Mouse (Mus musculus): ENCODE measurements around the gene Gnb4.

Gnb4 gene

DNA sequence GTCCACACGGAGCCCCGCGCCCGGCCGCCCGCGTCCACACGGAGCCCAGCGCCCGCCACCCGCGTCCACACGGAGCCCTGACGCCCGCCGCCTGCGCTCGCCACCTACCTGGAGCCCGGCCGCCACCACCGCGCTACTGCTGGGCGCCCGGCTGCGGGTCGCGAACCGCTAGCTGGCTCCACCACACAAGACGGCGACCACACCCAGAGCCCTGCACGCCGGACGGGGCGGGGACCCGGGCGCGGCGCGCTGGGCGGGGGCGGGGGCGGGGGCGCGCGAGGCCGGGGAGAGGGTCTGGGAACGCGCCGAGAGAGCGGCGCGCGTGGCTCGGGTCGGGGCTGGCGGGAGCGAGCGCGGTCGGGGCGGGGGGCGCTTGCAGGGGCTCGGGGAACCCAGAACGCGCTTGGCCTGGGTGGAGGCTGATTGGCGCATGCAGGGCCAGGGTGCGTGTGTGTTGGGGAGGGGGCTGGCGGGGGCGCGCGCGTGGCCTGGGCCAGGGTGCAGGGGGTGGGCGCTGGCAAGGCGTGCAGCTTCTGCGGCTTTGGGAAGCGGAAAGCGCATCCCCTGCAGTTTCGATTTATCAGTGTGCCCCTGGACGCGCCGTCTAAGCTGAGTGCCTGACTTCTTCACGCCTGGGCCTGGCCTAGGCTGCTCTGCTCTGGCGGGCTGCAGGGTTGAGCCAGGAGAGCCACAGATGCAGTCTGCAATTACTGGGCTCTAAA lies at the start of gene Gnb4:
Gene Gnb4, minus strand, starts transcription at position 255 of the 722 bp plus-strand sequence.
- no peak for DNase-seq (ENCODE audit: low read depth)

DNA sequence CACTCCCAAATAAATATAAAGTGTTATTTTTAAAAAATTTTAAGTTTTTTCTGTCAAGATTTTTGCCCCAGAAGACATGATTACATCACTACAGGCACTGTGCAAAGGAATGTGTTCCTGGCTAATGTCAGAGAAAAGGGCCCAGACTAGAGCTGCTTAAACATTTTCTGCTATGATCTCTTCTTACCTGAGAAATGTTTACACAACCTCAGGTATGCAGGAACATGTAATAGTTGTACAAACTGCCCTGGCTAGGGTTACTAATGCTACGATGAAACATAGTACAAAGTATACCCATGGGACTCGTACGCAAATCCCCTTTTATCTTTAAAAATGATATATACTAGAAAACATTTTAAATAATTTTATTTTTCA lies 45.2 kb upstream of the Gnb4 start:
- no peak for DNase-seq (ENCODE audit: low read depth)

DNA sequence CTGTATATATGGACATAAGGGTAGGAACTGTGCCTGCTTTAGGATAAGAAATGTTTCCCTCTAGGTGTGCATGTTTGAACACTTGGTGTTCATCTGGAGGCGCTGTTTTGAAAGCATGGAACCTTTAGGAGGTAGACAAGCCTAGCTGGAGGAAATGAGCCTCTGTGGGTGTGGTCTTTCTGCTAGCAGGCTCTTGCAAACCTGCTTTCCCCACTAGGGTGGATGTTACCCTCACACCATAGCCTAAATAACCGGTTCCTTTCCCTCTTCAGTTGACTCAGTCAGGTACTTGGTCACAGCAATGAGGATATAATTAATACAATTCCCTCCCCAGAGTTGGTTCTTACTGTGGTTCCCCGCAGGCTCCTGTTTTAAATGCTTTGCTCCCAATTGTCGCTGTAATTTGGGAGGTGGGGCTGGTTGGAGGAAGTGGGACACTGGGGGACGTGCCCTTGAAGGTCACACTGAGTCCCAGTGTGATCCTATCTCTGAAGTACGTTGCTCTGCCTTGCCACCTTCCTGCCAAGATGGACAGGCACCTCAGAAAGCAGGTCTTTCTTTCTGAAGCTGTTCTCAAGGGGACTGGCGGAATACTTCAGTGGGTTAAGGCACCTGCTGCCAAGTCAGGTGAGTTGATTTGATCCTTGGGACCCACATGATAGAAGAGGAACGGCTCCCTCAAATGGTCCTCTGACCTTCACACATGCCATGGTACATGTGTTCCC lies 44.6 kb upstream of the Gnb4 start:
- DNase-seq (ENCODE audit: low read depth) = peak; percentile 21

DNA sequence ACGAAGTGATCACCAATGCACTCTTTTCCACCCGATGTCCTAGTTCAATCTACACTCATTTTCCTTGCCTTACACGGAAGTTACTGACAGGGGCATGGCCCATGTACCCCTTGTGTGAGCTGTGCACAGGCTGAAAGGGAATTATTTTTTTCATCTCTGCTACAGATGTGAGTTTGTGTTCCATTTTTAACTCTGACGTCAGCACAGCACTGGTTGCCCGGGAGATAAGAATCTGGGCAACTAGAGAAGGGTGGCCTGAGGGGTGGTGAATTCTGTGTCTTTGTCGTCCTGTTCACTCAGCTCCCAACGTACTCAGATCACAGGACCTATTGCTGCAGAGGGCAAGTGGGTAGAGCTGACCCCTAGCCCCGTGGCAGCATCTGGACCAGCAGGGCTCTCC lies 43.9 kb upstream of the Gnb4 start:
- DNase-seq (ENCODE audit: low read depth) = peak; percentile 29

DNA sequence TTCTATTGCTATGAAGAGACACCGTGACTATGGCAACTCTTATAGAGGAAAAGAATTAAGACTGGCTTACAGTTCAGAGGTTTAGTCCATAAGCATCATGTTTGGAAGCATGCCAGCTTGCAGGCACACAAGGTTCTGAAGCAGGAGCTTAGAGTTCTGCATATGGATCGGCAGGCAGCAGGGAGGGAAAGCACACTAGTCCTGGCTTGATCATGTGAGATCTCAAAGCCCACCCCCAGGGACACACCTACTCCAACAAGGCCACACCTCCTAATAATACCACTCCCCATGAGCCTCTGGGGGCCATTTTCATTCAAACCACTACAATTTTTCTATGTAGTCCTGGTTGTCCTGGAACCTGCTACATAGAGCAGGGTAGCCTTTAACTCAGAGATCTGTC lies 43.1 kb upstream of the Gnb4 start:
- no peak for DNase-seq (ENCODE audit: low read depth)

DNA sequence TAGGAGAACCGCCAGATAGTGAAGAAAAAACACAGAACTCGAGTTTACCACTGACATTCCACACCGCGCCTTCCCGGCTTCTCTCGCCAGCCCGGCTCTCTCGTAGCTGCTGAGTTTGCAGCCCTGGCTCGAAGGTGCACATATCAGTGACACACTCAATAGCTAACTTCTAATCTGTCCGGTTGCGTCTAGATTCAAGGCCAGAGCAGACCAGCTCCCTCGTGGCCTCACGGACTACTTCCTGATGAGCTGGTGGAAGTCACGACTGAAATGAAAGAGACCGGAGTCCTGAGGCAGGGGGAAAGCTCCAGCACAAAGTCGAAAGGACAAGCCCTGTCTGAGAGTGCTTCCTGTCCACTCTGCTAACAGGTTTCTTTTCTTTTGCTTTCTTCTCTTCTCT lies 42.4 kb upstream of the Gnb4 start:
- DNase-seq (ENCODE audit: low read depth) = peak; percentile 22

DNA sequence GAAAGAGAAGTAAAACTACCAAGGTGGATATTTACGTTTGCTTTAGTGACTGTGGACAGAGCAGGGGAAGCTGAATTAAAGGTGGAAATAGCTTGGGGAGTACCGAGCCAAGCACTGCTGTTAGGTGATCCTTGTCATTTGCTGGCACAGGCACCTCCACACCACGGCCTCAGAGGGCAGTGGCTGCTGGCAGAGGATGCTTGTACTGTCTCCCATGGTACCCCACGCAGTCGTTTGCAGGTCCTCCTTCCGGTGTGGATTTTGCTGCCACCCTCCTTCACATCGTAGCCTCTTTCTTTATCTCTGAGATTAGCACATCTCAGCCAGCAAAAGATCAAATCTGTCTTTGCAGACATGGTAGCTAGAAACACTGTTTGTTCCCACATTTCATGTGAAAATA lies 42.0 kb upstream of the Gnb4 start:
- no peak for DNase-seq (ENCODE audit: low read depth)

DNA sequence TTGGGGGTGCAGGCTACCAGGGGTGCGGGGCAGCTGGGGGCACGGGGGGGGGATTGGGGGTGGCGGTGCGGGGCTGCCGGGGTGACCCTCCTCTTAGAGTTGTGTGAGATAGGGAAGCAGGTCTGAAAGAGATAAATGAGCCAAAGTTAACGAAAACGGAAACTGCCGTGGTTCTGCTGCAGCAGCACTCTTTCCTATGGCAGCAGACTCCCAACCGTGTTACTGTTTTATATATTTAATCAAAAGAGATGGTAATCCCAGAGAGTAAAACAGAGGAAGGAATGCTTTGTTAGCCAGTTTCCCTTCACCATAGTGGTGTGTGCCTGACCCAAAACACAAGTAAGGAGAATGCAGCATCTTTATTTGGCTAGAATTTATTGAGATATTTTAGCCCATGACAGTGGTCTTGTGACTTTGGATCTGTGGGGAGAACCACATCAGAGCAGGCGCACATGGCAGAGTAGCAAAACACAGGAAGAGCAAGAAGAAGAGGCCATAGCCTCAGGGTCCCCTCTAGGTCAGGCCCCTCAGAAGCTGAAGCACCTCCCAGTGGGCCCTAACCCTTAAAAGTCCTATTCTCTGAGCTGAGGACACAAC lies 40.1 kb upstream of the Gnb4 start:
- peak; percentile 80 for DNase-seq (ENCODE audit: low read depth)

DNA sequence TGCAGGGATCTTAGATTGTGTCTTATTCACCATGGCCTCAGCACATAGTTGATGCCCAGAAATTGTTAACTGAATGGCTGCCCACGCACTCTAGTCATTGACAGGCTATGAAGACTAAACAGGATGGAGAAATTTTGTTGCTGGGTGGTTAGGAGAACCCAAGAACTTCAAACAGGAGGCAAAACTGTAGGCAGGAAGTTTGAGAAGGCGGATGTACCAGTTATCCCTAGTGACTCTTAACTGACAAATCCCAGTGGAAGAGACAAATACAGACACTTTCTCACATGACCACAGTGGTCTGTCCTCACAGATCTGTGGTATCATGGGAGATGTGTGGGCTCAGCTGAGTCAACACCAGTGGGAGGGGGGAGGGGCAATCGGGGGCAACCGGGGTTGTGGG lies 39.6 kb upstream of the Gnb4 start:
- DNase-seq (ENCODE audit: low read depth) = peak; percentile 86

DNA sequence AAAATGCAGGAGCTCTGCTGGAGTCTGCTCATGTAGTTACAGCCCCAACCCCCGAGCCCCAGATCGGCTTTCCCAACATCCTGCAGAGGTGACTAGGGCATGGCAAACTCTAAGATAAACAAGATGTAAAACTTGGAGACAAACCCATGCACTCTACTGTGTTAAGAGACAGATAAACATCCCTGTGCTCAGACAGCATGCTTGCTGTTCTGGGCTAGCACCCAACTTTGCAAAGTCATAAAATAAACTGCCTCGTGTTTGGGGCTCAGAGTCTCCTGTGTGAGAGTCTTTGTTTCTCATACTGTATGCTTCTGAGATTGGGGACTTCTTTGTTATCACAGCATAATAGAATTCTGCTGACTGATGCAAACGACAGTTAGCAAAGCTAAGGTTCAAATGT lies 36.4 kb upstream of the Gnb4 start:
- DNase-seq (ENCODE audit: low read depth) = no peak

DNA sequence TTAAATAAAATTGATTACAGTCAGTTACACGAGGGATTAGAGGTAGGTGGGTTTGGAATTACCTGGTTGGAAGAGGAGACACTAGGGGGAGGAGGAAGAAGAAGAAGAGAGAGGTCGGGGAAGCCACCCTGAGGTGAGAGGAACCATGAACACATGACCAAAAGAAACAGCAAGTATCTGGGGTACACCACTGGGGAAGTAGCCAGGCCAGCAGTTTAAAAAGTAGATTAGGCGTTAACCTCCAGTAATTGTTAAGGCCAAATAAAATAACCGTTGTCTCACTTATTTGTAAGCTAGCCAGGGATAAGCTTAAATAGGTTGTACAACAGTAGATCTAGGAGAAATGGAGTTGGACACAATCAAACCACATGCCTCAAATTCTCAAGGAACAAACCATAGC lies 32.9 kb upstream of the Gnb4 start:
- DNase-seq (ENCODE audit: low read depth) = no peak

DNA sequence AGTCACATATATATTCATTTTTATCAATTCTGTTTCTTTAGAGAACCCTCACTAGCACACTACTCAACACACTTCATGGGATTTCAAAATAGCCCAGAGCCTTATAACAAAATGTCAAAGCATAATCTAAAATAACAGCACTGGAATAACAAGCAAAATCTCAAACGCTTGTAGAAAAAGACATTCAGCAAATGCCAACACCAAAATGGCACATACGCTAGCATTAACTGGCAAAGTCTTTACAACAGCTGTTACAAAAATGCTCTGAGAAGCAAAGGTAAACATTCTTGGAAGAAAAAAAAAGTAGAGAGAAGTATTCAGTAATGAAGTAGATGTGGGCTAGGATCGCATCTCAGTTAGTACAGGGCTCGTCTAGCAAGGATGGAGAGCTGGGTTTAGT lies 30.5 kb upstream of the Gnb4 start:
- no peak for DNase-seq (ENCODE audit: low read depth)

DNA sequence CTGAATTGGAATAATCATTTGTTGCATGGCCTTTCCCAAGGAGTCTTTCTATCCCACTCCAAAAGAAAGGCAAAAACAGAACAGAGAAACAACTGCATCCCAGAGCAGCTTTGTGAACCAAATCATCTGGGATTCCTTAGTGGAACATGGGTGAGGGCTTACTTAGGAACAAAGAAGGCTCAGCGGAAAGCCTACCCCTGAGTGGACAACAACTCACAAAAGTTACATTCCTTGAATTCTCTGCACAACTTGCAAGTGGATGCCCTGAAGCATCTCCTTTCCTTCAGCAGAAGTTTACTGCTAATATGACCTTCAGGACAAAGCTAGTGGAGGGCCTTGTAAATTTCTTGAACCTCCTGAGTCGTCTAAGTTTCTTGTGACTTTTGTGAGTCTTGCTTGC lies 28.4 kb upstream of the Gnb4 start:
- DNase-seq (ENCODE audit: low read depth) = no peak

DNA sequence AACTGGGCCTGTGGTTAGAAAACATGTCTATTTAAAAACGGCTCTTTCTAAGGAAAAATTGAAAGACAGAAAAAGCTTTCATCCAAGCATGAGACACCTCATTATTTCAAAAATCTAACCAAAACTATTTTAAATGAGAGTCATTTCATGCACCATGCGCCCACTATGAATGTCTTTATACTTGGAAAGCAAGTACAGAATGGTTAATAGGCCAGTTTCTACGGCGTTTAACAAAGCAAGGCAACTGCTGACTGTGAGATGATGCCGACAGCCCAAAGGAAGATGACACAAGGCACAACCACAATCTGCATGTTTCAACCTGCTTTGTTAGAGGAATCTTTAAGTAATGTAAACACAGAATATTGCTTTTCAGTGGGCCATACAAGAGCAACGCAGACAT lies 25.7 kb upstream of the Gnb4 start:
- no peak for DNase-seq (ENCODE audit: low read depth)

DNA sequence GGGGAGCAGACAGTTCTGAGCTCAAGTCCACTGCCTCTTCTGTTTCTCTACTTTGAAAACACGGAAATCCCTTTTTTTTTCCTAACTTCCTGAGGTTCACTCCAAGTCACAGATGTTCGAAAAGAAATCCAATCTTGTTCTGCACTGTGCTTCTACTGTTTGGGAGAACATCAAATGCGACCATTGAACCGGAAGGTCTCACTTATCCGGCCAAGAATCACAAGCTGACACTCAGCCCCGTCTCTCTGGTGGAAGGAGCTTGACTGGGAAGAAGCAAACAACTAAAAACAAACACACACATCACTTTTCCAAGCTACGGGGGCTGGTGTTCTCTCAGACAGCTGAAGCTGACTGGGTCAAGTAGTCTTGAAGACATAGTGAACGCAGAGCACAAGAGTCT lies 21.9 kb upstream of the Gnb4 start:
- no peak for DNase-seq (ENCODE audit: low read depth)

DNA sequence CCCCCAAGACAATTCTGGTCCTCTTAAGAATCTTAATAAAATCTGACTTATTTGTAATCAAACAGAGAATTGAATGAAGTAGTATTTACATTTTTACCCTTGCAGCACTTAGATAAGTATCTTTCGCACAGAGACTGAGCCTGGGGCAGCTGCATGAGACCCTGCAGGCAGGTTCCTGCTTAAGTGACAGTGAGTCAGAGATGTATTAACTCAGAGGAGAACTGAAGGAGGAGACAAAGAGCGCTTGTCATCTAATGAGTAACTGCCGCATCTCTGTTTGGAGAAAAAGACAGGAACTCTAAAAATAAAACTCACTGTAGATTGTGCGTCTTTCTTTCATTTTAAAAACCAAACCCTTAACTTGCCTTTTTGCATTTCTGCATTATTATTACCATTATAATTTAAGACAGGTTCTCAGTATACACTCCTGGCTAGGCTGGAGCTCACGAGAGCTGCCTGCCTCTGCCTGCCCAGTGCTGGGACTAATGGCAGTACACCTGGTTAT lies 16.4 kb upstream of the Gnb4 start:
- DNase-seq (ENCODE audit: low read depth) = peak; percentile 59

DNA sequence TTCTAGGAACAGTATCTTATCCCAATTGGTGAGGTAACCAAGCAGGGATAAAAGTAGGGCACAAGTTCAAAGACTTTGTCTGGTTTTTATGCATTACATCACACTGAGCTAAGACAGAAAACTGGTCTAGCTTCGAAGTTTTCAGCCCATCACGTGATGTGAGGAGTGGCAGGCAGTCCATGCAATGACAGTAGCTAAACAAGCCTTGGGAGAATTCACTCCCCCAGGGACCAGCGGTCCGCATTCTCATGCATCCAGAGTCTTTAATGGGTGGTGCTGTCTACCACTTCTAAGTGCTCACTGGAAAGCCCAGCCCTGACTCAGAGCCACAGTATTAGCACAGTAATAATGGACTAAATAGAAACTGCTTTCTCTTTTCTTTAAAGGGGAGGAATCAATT lies 13.8 kb upstream of the Gnb4 start:
- no peak for DNase-seq (ENCODE audit: low read depth)

DNA sequence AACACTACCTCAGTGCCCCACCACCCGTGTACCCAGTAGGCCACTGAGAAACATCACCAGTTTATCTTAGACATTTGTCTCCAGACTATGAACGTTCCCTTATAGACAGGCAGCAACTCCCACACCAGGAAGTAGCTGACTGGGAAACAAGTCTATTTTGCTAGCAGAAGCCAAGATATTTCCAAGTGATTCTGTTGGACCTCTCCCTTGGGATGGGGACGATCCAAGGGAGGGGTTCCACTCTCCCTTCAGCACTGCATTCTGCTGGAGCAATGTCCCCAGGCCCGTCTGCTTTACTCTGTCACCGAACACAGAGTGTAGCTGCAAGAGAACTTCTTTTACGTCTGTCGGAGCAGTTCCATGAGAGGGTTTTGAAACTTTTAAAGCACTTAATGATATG lies 11.8 kb upstream of the Gnb4 start:
- no peak for DNase-seq (ENCODE audit: low read depth)

DNA sequence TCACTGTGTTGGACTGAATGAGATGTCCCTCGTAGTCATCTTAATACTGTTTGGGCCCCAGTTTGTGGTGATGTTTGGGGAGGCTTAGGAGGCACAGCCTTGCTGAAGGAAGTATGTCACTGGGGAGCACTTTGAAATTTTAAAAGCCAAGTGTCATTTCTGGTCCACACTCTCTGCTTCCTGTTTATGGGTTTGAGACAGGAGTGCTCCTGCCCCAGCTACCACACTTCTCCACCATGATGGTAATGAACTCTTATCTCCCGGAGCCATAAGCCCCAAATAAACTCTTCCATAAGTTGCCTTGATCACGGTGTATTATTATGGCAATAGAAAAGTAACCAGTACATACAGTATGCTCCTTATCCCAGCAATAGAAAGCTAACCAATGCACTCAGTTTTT lies 5.7 kb upstream of the Gnb4 start:
- no peak for DNase-seq (ENCODE audit: low read depth)

DNA sequence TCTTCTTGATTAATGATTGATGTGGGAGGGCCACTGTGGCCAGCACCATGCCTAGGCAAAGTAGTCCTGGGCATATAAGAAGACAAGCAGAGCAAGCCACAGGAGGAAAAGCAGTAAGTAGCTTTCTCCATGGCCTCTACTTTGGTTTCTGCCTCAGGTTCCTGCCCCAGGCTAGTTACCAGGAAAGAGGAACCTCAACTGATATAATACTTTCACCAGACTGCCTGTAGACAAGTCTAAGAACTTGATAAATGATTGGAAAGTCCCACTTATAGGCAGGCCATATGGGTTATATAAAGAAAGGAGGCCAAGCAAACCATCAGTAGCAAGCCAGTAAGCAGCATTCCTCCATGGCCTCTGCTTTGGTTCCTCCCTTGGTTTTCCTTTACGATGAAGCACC lies 5.3 kb upstream of the Gnb4 start:
- no peak for DNase-seq (ENCODE audit: low read depth)

DNA sequence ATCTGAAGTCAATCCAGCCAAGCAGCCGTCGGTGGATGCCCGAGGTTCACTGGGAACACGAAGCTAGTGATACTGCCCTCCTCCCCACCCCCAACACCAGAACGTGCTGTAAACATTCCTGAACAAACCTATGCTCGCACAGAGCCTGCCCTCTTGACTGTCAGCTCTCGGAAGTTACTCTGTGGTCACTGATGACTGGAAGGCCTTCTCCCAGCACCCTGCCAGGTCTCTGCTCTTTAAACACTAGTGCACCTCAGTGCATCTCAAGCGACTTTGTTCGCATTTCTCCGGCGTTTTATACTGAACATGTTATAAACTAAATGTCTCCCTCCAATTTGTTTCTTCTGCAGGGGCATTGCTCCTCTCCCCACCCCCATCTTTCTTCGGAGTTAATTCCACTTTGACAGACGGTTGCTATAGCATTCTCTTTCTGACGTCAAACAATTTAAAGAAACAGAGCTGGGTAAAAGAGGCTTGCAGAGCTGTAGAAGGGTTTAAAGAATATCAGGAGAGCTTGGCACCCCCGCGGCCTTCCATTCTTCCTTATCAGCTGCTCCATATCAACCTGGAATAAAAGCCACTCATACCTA lies 763 bp upstream of the Gnb4 start:
- DNase-seq (ENCODE audit: low read depth) = no peak

DNA sequence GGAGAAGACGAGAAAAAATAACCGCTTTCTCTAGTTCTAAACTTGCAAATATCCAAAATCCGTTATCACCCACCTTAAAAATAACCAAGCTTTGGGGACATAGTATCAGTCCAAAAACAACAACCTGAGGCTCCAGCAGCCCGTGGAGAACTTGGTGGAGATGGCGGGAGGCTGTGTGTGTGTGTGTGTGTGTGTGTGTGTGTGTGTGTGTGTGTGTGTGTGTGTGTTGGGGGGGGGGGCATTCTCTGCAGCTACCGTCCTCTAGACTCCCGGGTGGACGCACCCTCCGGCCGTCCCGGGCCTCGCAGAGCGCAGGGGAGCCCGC lies 417 bp downstream of the Gnb4 start:
- DNase-seq (ENCODE audit: low read depth) = no peak

DNA sequence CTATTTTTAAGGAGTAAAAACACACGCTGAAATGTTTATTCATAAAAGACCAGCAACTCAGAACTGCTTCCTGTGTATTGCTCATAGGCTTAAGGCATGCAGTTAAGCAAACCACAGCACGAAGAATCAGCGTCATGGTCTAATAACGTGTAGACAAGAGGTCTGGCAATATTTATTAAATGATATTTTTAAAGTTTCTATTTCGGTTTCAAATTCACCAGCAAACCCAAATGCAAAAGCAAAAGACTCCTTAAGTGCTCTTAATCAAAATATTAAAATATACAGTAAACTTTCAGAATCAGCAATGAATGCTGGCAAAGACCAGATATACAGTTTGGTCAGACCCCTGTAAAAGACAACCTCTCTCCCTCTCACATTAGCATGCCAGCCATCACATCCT lies 1.0 kb downstream of the Gnb4 start:
- peak; percentile 48 for DNase-seq (ENCODE audit: low read depth)

Measured in 416B (cell line).